Mouse (Mus musculus) cerebellum, adult 11-12 months (tissue): ENCODE results near the gene Slc38a1.
A peak's percentile ranks its signal among the peaks of the same experiment; 100 is the strongest.

Experiments used
- DNase-seq: peaks from one replicate; pipeline ENCODE4 v3.0.0; 2022

Gene Slc38a1

DNA sequence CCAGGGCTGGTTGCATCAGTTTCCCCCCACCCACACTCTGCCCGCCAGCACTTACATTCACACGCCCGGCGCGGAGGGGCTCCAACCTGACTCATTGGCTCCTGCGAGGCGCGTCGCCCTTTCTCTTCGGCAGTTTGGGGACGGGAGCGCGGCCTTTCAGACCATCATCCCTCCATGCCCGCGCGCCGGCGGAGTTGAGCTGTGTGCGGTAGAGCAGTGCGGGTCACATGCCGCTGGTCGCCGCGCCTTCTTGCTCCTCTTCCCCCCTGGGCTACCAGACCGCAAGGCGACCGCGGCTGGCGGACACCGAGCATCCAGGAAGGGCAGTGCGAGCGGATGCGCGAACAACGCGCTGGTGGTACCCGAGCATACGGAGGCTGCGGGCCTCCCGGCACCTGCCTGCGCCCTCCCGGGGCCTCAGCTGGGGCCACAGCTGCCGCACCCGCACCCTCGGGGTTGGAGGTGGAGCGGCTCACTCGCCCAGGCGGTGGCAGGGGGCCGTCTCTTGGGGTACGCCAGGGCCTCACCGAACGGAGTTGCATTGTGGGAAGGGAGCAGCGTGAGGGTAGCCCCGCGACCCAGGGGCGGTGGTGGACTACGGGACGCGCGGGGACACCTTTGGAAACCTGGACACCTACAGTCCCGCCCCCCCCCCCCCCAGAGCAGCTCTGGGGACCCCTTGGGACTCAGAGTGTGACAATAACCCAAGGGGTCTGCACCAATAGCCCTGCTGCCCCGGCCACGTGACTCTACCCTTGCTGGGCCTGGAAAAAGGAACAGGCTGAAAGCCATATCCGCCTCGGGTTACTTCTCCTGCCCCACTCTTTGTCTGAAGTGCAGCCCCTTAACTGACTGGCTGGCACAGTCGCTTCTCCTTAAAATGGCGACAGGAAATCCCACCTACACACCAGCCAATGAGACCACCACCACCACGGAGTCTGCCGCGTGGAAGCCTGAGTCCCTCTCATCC, at the start of gene Slc38a1:
Slc38a1 (minus strand) TSS at position 478 of the 970 bp plus-strand sequence.
- DNase-seq, result peak; percentile 68

DNA sequence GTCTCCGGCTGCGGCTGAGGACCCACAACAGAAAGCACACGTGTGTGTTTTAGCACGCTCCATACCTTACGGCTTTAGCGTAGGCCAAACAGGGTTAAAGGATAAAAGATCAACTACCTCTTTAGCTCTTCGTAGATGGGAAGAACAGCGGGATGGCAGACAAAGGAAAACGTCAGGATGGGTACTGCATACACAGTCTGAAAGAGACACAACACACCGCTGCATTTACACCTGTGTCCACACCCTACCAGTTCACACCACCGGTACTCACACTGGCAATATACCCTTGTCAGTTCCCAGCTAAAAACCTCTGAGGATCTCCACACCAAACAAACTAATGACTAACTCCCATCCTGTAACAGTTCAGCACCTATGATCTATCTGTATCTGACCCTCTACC, 49.7 kb upstream of the Slc38a1 start:
- DNase-seq, result no peak

DNA sequence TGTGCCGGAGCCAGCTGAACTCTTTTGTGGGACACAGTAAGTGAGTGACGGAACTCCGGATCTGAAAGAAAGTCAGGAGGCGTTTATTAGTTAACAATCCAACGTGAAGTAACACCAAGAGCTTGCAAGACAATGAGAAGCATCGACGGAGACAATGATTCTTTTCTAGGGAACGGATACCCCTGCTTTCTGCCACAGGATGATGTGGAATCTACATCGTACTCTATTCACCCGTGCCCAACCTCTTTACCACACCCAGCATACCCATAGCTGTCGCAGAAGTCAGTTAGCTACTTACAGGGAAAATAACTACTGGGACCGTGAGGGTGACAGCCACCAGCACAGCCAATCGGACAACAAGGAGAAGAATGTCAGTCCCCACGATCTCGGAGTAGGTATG, 48.7 kb upstream of the Slc38a1 start:
- DNase-seq, result no peak

DNA sequence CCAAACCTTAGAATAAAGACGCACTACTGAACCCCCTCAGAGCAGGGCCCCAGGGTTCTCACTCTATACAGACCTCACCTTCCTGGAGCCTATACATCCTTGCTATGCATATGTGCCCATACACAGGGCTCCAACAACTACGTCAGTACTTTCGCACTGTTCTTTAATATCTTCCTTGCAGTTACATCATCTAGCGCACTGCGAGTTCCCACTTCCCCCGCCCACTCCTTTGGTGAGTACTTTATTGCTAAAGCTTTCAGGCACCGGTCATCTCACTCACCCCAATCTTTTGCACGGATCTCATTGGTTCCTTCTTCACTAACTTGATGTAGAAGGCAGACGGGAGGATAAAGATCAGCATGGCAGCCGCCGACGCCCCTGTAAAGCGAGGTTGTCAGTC, 48.1 kb upstream of the Slc38a1 start:
- DNase-seq, result no peak

DNA sequence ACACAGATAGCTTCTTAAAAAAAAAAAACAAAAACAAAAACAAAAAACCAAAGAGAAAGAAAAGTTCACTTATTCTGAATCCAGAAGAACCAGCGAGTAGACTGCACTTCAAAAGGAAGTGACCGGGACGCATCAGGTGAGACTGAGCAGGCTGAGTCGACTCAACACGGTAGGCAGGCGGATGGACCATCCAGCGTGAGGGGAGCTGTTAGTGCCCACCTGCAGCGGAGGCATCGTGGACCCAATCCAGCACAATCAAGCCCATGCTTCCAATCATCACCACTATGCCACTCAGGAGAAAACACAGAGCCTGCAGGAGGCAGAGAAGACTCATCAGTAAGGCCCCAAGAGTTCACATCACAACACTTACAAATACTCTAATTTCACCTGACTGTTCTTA, 47.2 kb upstream of the Slc38a1 start:
- no peak for DNase-seq

DNA sequence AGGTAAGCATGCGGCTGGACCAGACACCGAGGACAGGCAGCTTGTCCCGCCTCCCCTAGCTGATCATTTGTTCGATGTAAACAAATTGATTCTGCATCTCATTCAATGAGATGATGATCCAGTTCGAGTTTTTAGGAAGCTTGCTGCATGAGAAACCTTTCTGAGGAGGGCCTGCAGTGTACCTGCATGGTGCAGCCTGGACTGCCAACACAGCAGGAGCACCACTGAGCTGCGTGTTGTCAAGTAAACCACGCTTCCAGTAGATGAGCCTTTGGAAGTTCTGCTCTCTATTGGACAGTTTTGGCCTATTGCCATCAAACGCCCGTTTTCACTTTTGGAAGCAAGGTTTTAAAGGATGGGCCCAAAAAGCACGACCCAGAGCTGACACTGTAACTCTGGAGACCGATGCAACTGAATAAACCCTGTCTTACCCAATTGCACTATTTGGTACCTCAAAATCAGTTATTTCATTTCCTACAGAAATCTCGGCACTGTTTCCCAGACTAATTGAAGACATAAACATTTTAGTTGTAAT, 46.1 kb upstream of the Slc38a1 start:
- DNase-seq, result no peak

DNA sequence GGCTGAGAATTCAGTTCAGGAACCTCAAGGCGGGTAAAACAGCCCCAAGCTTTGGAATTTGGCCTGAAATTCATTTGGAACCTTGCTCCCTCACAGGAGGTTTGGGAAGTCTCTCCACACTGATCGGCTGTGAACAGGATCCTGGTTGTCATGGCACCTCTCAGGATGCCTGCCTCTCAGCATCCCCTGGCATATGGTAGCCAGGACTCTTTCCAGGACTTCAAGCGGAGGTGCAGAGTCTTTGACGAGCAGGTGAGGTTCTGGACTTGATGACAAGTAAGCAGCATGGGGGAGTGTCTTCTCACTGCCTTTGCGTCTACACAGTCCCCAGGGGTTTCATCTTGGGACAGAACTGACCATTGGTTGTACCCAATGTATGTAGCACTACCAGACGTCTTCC, 45.3 kb upstream of the Slc38a1 start:
- peak; percentile 65 for DNase-seq

DNA sequence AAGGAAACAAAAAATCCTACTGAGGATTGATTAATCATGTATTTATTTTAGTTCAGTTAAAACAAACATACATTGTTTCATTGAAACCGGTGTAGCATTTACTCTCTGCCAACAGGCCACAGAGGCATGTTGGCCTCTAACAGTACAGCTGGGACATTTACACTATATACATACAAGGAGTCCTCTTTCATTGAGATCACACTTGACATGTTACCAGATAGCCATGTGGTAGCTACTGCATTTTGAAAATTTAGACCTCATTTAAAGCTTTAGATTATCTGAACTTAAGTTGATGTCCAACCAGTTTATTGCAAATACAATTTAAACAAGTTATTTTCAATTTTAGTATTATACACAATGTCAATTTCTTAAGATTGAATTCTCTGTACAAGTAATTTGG, 44.7 kb upstream of the Slc38a1 start:
- DNase-seq, result no peak

DNA sequence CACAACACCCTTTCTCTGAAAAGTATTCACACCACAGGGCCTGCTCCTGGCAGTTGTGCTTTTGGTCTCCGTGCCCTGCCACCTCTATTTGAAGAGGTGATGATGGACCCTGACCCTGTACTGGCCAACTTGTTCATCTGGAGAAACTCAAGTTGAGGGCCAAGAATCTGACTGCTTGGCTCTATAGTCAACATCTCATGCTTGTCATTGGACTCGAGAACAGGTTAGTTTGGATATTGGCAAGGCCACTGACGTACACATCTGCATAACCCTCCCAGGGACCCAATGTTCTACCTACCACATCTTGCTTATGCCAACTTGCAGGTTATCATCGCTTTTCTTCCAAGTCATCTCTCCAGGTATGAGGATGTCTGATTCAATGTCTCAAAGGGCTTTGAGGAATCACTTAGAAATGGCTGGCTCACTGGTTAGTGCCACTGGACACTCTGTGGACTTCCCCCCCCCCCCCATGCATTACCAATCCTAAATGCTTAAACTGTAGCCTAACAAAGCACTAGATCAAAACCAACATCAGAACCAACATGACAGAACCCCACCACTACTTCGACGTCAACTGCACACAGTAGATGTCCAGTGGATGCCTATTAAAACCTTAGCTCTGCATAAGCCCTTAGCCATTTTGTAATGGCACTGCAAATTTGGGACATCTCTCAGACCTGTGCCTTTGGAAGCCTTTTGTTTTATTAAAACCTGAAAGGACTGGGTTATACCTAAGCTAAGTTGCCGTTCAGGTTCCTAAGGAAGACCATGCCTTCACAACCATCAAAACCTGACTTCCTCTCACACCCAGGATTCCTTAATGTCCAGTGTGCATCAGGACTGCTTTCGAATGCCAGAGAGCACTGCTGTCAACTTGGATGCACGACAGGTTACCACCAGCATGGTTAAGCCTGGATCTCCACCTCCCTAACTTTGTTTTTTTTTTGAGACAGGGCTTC, 43.8 kb upstream of the Slc38a1 start:
- no peak for DNase-seq

DNA sequence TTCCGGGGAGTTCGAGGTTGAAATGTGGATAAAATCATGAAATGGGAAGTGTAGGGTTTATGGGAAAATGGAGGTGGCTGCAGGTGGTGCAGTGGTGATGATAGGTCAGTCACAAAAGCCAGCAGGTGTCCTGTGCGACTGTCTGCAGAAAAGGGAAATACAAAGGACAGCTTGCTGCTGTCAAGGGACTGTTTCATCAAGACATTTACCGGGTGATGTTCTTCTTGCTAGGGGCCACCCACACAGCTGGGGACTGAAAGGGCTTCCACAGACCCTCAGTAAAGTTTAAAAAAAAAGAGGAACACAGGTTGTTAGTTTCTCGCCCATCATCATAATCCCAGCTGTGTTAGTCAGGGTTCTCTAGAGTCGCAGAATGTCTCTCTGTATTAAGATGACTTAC, 42.6 kb upstream of the Slc38a1 start:
- no peak for DNase-seq

DNA sequence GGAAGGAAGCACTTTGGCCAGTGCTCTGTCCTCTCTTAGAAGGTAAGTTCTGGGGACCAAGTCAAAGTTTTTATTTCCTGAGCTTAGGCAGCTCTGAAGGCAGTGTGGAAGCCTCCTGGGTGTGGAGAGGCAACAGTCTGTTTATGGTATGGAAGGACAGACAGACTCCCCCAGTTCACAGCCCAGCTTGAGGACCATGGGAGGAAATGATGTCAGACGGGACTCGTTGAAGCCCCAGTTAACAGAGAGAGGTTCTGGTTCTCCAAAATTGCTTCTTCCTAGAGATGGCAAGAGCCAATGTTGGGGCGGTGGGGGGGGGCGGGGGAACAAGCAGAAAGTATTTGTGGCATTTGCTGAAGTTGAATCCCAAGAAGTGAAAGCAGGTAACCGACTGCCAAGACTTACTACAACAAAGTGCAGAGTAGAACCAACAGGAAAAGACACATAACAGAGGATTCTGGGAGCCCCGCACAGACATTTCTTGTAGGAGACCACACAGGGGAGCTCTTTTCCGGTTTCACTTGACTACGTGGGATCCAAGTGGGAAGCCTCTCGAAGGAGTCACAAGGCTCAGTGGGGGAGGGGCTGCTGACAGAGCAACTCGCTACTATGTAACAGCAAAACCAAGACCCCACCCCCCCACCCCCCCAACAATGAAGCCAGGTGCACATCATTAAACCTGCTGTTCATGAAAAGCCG, 41.6 kb upstream of the Slc38a1 start:
- no peak for DNase-seq

DNA sequence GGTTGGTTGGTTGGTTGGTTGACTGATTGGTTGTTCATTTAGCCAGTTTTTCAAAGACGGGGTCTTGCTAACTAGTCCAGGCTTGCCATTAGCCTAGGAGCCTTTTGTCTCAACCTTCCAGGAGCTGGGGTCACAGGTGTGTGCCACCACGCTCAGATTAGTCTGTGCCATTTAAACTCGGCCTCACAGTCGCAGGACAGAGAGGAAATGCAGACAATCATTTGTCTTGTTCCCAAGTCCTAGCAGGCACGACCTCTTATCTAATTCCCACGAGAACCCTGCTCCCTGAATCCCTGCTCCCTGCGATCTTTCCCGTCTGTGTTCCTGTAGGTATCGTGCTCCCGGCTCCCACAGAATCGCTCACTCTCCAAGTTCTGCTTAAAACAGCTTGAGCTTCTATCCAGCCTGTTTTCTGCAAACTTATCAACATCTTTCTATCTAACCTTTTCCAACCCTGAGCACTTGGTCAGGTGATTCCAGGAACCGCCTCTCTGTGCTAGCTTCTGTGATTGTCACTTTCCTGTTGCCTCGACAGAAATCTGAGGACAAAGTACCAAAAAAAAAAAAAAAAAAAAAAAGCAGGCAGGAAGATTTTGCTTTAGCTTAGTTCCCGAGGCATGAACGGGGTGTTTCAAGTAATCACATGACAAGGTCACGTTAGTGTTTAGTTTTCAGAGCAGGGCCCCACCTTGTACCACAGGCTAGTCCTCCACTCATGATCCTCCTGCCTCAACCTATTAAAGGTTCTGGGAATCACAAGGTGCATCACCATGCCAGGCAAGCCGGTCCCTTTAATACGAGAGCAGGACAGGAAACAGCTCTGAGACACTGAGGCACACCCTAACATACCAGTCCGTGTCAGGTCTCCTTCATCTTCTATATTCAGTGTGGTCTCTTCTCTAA, 36.4 kb upstream of the Slc38a1 start:
- no peak for DNase-seq

DNA sequence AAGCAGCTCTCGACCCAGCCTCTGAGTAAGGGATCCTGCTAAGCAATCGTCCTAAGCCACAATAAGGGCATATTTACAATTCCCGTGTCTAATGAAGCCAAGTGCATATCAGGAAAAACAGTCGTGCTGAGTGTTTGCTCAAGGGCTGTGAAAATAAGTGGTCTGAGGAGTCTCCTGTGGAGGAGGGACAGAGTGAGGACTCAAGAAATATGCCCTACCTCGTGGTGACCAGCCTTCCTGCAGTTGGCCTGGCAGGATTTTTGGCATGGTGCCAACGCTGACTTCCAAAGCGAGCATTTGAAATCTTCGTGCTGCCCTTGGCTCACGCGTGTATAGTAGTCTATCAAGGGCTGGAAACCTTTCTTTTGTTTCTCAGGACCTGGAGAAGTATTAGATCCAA, 33.8 kb upstream of the Slc38a1 start:
- DNase-seq, result no peak

DNA sequence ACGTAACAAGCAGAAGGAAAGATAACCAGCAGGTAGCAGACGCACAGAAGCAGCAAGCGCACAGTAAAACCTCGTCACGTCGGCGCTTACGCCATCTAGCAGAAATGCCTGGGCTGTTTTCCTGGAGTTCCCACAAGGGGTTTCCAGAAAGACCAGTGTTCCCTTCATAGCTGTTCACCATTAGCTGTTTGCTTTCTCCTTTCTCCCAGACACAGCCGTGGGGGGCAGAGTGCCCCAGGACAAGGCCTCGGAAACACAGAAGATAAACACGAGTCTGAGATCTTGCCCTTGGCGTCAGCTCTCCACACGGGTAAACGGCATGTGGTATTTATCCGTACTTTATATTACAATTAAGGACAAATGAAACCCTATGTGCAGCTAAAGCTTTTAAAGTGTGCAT, 33.0 kb upstream of the Slc38a1 start:
- no peak for DNase-seq

DNA sequence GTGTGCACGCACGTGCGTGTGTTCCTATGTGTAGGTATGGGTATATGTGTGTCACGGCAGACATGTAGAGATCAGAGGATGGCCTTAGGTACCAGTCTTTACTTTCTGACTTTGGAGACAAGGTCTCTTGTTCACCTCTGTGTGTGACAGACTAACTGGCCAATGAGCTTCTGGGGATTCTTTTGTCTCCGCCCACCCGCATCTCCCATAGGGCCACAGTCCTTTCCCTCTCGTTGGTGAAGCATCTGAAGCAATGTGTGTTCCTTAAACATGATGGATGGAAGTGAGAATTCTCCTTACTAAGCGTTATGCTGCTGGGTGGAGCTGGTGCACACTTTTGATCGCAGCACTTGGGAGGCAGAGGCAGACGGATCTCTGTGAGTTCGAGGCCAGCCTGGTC, 32.3 kb upstream of the Slc38a1 start:
- DNase-seq, result no peak

DNA sequence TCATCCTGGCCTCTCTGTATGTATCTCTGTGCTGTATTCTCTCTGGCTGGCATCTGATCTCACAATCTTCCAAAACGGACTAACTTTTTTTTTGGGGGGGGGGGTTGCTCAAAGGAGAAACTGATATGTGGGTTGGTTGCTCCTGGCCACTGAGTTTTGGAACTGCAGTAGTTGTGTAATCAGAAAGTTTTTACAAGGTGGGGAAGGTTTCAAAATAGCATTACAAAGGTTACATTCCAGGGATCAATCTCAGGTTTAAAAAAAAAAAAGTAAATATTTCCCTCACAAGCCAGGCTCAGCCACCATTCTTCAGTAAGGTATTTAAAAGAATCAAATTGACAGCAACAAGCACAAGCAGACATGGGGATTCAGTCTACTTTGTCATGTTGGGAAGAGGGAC, 31.4 kb upstream of the Slc38a1 start:
- DNase-seq, result no peak

DNA sequence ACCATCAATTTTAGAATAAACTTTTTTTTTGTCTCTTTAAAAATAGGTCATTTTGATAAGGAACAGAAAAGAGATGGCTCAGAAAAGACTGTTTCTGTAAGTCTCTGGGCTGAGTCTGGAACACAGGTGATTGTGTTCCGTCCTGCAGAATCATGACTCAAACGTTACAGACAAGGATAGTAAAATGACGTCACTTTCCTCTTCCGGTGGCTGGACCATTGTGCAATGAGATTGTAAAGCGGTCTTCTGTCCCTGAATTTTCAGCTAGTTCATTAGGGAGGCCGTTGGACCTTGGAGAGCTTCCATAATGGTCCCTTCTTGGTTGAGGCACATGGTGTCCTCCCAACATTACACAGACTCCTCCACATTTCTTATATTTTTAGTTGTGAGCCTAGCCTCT, 27.0 kb upstream of the Slc38a1 start:
- DNase-seq, result no peak

DNA sequence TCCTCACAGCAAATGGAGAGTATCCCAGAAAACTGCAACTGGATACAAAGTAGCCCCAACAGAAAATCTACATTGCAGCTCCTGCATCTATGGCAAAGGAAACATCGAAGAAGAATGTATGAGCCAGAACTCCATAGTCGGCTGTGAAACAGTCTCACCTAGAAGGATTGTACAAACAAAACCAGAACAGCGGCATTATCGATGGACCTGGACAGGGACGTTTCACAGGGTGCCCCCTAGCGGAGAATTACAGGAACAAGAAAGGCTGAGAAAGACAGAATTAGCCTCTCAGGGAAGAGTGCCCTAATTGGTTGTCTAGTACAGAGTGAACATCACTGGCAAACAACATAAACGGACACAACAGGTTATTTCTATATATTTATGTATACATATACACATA, 23.9 kb upstream of the Slc38a1 start:
- peak; percentile 52 for DNase-seq

DNA sequence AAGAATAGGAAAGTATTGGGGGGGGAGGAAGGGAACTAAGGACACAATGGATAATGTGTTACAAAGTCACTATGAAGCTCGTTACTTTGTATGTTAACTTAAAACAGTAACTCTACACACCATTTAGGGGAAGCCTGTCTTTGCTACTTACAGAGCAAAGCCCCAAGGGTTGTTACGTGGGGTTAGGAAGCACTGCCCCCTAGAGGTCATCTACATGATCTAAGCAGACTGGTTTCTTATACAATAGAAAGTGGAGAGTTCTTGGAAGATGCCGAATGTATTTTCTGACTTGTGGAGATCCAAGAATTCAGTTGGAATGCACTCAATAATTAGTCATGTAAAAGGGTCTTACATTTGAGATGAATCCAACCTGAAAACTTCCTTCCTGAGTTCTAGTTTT, 23.2 kb upstream of the Slc38a1 start:
- DNase-seq, result peak; percentile 57

DNA sequence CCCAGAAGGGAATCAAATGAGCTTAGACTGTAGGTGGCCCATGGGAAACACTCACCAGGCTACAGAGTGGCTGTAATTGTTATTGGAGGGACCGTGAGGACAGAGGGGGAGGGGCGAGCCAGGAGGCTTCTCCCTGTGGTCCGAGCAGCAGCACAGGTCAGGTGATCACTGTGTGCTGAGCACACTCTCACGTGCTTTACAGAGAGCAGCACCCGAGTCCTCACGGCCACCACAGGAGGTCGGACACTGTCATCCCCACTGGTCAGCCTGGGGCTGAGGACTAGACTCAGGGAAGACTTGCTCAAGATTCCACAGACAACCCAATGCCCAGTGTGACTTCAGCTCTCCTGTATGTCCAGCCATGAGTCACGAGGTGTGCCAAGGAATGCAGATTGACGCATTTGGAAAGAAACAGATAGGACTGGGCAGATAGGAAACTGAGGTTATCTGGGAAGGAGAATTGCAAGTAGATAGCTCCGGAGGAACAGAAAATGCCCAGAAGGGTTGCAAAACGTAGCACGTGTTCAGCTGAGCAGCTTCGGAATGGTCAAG, 18.0 kb upstream of the Slc38a1 start:
- no peak for DNase-seq

DNA sequence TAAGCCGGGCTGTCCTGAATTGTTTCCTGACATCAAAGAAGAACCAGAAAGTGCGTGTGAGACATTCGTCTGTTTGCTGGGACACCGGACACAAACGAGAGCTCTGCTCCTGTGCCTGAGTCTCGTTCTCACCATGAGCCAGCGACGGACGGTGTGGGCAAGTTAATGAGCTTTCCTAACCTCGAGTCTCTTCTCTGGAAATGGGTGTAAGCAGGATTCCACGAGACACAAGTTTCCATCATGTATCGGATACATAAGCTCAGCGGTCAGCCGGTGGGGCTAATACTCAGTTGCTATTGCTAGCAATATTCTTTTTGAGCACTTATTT, 15.5 kb upstream of the Slc38a1 start:
- no peak for DNase-seq
